Mouse (Mus musculus) heart, adult 2 months (tissue): ENCODE data around the gene Krt87. TPM values are rescaled to one million over a fixed set of nuclear protein-coding genes. Genes with fewer than 3 reads are reported as not detected.

Source experiments
- DNase-seq, 2 experiments: peaks; one replicate each; pipeline ENCODE4 v3.0.0; 2021
- H3K27ac ChIP-seq: fragments of 200-600 bp; 2 replicates; pipeline ENCODE4 v1.8.1; 2022
- H3K27me3 ChIP-seq: fragments of 200-500 bp; 2 replicates; pipeline ENCODE4 v1.6.1; 2012; ENCODE audit warnings: mild to moderate bottlenecking, low read length, inconsistent platforms, mixed read lengths; ENCODE audit not compliant: control insufficient read depth, insufficient read depth
- H3K36me3 ChIP-seq: fragments of 200-500 bp; 2 replicates; pipeline ENCODE4 v1.6.1; 2012; ENCODE audit warnings: low read length, inconsistent platforms; ENCODE audit not compliant: control insufficient read depth, insufficient read depth
- H3K4me1 ChIP-seq: fragments of 200-500 bp; 2 replicates; pipeline ENCODE4 v1.6.1; 2011; ENCODE audit warnings: low read length; ENCODE audit not compliant: control insufficient read depth, insufficient read depth
- H3K4me3 ChIP-seq: fragments of 200-600 bp; 2 replicates; pipeline ENCODE4 v1.8.1; 2022
- H3K79me2 ChIP-seq: fragments of 200-500 bp; replicated peaks from 2 replicates; pipeline ENCODE4 v1.6.1; 2012; ENCODE audit warnings: mild to moderate bottlenecking, inconsistent platforms, low read length, moderate library complexity, mixed read lengths; ENCODE audit not compliant: control insufficient read depth, insufficient read depth
- H3K9ac ChIP-seq: fragments of 200-500 bp; 2 replicates; pipeline ENCODE4 v1.6.1; 2012; ENCODE audit warnings: low read depth, mild to moderate bottlenecking, control low read depth, inconsistent platforms, low read length, mixed read lengths
- CTCF ChIP-seq: fragments of 200-600 bp; IDR thresholded peaks from 2 replicates; pipeline ENCODE4 v1.8.1; 2022; ENCODE audit warnings: antibody characterized with exemption, mild to moderate bottlenecking, moderate library complexity
- EP300 ChIP-seq: fragments of 200-500 bp; IDR thresholded peaks from 2 replicates; pipeline ENCODE4 v1.6.1; 2011; ENCODE audit warnings: low read depth, low read length, control low read depth; ENCODE audit not compliant: insufficient read depth
- POLR2A ChIP-seq: fragments of 200-500 bp; IDR thresholded peaks from 2 replicates; pipeline ENCODE4 v1.6.1; 2011; ENCODE audit warnings: mild to moderate bottlenecking, low read depth, low read length, control low read depth; ENCODE audit not compliant: insufficient read depth
- WGBS: fragments of 180-500 bp; shearing (Covaris S2); methylation state at CpG from one replicate; pipeline ENCODE4 v1.1.7; 2018; 5-methylcytosine and 5-hydroxymethylcytosine counted together
- intact Hi-C: fragments of 180-260 bp; cut with DNase I; formaldehyde crosslinking; loops from one replicate; pipeline ENCODE4 v1.15.1; 2025
- polyA plus RNA-seq: library from polyadenylated mRNA; depleted of rRNA; stranded (reverse); fragments of >200 nt; gene quantifications from 2 replicates; pipeline ENCODE4 v1.2.3, GENCODE M21; 2012
- total RNA-seq, 2 experiments: library from RNA; stranded (reverse); gene quantifications; 2 replicates each; pipeline ENCODE4 v1.2.3; 2021

The Krt87 gene
- total and polyA plus RNA-seq, 3 experiments, result not detected

GRCm38 (mm10) chr15:101396466-101396865, 42.1 kb downstream of the Krt87 start:
- Histone ChIP-seq H3K27me3 (no peaks in the 10 kb centered on the region), H3K9ac (no peak overlapping the region), H3K79me2 (no peaks in the 10 kb centered on the region), H3K4me3 (no peak overlapping the region), H3K27ac (no peak overlapping the region), H3K36me3 (no peaks in the 10 kb centered on the region), H3K4me1 (no peaks in the 10 kb centered on the region; the same call in 1 of the 2 replicates)
- 52% methylated on average over 7 of the region's 7 CpGs for WGBS
- intact Hi-C loops, result no loop called here
- TF ChIP-seq CTCF (no peak), POLR2A (no peak)
- no peak for DNase-seq

GRCm38 (mm10) chr15:101394908-101395307, 43.7 kb downstream of the Krt87 start:
- TF ChIP-seq CTCF (peak; percentile 10; the same call in 1 of the 2 replicates), EP300 (no peak)
- no peak overlapping the region for H3K9ac ChIP-seq
- no peaks in the 10 kb centered on the region for H3K79me2 ChIP-seq
- no peak overlapping the region for H3K4me3 ChIP-seq
- intact Hi-C loops, result no loop called here
- H3K27ac ChIP-seq, result no peak overlapping the region
- DNase-seq, result peak in 1 of 2 experiments; percentile 16
- H3K27me3 ChIP-seq, result no peaks in the 10 kb centered on the region
- no peaks in the 10 kb centered on the region; the same call in 1 of the 2 replicates for H3K4me1 ChIP-seq
- 68% methylated on average over 7 of the region's 7 CpGs for WGBS
- no peaks in the 10 kb centered on the region for H3K36me3 ChIP-seq

GRCm38 (mm10) chr15:101392251-101392650, 46.4 kb downstream of the Krt87 start:
- Histone ChIP-seq H3K4me3 (no peak overlapping the region), H3K27me3 (no peaks in the 10 kb centered on the region), H3K79me2 (no peaks in the 10 kb centered on the region), H3K4me1 (no peaks in the 10 kb centered on the region), H3K27ac (no peak overlapping the region), H3K9ac (no peak overlapping the region), H3K36me3 (no peaks in the 10 kb centered on the region)
- WGBS, result 52% methylated on average over 5 of the region's 5 CpGs
- intact Hi-C loops, result no loop called here
- no peak for DNase-seq
- TF ChIP-seq CTCF, result no peak
- no peak for TF ChIP-seq POLR2A
- no peak for TF ChIP-seq EP300

DNA sequence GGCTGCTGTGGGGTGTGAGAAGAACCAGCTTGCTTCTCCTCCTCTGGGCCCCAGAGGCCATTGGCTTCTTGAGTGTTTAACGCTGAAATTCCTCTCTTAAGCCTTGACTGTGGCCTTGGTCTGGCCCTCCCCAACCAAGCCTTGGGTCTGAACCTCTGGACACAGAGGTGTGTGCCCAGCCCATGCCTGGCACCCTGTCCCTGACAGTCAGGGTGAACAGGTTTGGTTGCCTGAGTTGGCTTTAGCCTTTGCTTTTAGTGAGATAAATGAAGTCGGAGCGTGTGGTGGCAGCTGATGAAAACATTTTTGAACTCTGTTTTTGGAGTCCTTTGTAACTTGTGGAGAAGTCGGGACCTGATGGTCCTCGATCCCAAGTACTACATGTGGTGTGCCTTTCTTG, 48.4 kb downstream of the Krt87 start:
- Histone ChIP-seq H3K4me1 (no peaks in the 10 kb centered on the region), H3K27ac (no peak overlapping the region), H3K79me2 (no peaks in the 10 kb centered on the region), H3K27me3 (no peaks in the 10 kb centered on the region), H3K9ac (no peak overlapping the region), H3K4me3 (no peak overlapping the region), H3K36me3 (no peaks in the 10 kb centered on the region)
- DNase-seq, result no peak
- WGBS, result 90% methylated on average over 5 of the region's 5 CpGs
- TF ChIP-seq CTCF (no peak), POLR2A (no peak), EP300 (no peak)
- intact Hi-C loops, result no loop called here

- no peak overlapping the region for H3K4me3 ChIP-seq
- DNase-seq, result peak in 1 of 2 experiments; percentile 27
- H3K4me1 ChIP-seq, result no peaks in the 10 kb centered on the region
- no peak overlapping the region for H3K27ac ChIP-seq
- peak; percentile 47 for TF ChIP-seq CTCF
- no peak for TF ChIP-seq EP300
- 21% methylated on average over 5 of the region's 5 CpGs for WGBS
- no peaks in the 10 kb centered on the region for H3K27me3 ChIP-seq
- H3K79me2 ChIP-seq, result no peaks in the 10 kb centered on the region
- intact Hi-C loops, result no loop called here
- no peaks in the 10 kb centered on the region for H3K36me3 ChIP-seq
- no peak overlapping the region for H3K9ac ChIP-seq
Measured at GRCm38 (mm10) chr15:101388034-101388541, 50.5 kb downstream of the Krt87 start.

DNA sequence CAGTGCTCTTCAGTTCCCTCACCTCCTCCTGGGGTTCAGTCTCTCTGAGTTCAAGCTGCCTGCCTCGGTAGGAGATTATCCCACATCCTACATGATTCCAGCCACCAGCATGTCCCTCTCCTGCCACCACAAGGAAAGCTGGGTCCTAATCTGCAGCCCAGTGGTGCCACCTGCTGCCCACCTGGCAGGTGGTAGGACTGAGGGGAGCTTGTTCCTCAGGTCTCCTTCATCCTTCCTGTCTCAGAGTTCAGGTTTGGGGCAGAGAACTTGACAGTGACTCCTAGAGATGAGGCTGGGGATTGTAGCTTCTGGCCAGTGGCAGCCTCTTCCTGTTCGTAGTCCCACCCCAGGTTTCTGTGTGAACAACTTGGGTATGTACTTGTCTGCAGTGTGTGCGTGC, 51.4 kb downstream of the Krt87 start:
- DNase-seq, result peak in 1 of 2 experiments; percentile 44
- Histone ChIP-seq H3K9ac (no peak overlapping the region), H3K4me1 (no peaks in the 10 kb centered on the region), H3K27ac (no peak overlapping the region), H3K27me3 (no peaks in the 10 kb centered on the region), H3K36me3 (no peaks in the 10 kb centered on the region), H3K79me2 (no peaks in the 10 kb centered on the region), H3K4me3 (no peak overlapping the region)
- WGBS, result 67% methylated on average over 3 of the region's 3 CpGs
- peak; percentile 61 for TF ChIP-seq CTCF
- no peak for TF ChIP-seq POLR2A
- intact Hi-C loops, result loop anchor here (1.0 kb wide), 1 partner anchor 47 kb away; no protein-coding TSS in a partner anchor
